Mouse (Mus musculus) adrenal gland, postnatal 0 days (tissue): Measurements from ENCODE around the gene Pusl1. TPM values are rescaled to one million over a fixed set of nuclear protein-coding genes. Genes with fewer than 3 reads are reported as not detected.

Experiments used
- microRNA-seq: library from miRNA; unstranded; fragments of <30 nt; microRNA quantifications from one replicate; pipeline ENCODE4, GENCODE M21; 2016; ENCODE audit warnings: borderline replicate concordance; ENCODE audit not compliant: insufficient number of aligned reads
- polyA plus RNA-seq: library from polyadenylated mRNA; unstranded; fragments of >200 nt; fragmentation: Nextera tagmentation; extraction: Ambion mirVana; gene quantifications from 2 replicates; pipeline ENCODE4 v1.2.1, GENCODE M21; 2015

The Pusl1 gene
- polyA plus RNA-seq, result 26.3 and 34.6 TPM in 2 replicates

GRCm38 (mm10) chr4:155891551-155892001 lies at the start of gene Pusl1, which contains the start of gene Acap3:
Gene Pusl1 (minus strand): TSS chr4:155891781.
Gene Acap3 (plus strand): TSS chr4:155891822.

GRCm38 (mm10) chr4:155869317-155870033 lies 22.1 kb downstream of the Pusl1 start, which contains the start of the genes Cptp and Ints11:
Gene Cptp (minus strand): TSS chr4:155869440.
Gene Ints11 (plus strand): TSS chr4:155869546.

GRCm38 (mm10) chr4:155863001-155863400 lies 28.6 kb downstream of the Pusl1 start, which contains the start of gene Tas1r3:
Gene Tas1r3 (minus strand): TSS chr4:155863362.

GRCm38 (mm10) chr4:155846871-155847578 lies 44.6 kb downstream of the Pusl1 start, which contains the start of gene Dvl1:
Gene Dvl1 (plus strand): TSS chr4:155847402.

GRCm38 (mm10) chr4:155839483-155839910 lies 52.1 kb downstream of the Pusl1 start, which contains the start of gene Mxra8:
Gene Mxra8 (plus strand): TSS chr4:155839680.

Small RNAs within 50 kb of the gene (microRNA-seq; reads per million reads assigned to microRNA genes)
- not detected for gene Gm22991

Other genes starting within 250 kb of the Pusl1 start
- not detected in 2 replicates for gene Gm10563, start 246.4 kb downstream of the Pusl1 start, polyA plus RNA-seq
- gene Mmp23, start 238.4 kb downstream of the Pusl1 start, polyA plus RNA-seq, result 73.1 and 96.3 TPM in 2 replicates
- 22.3 and 24.1 TPM in 2 replicates for gene Mib2, start 222.6 kb downstream of the Pusl1 start, polyA plus RNA-seq
- gene Fndc10, start 197.4 kb downstream of the Pusl1 start, polyA plus RNA-seq, result 26.3 and 55.7 TPM in 2 replicates
- gene Ssu72, start 187.0 kb downstream of the Pusl1 start, polyA plus RNA-seq, result 224 and 227 TPM in 2 replicates
- 0.79 and 1.4 TPM in 2 replicates for gene Tmem240, start 157.0 kb downstream of the Pusl1 start, polyA plus RNA-seq
- 32.3 and 51.0 TPM in 2 replicates for gene Atad3a, start 130.7 kb downstream of the Pusl1 start, polyA plus RNA-seq
- gene Vwa1, start 117.1 kb downstream of the Pusl1 start, polyA plus RNA-seq, result 8.0 and 13.1 TPM in 2 replicates
- 0.19 and 0.60 TPM in 2 replicates for gene Tmem88b, start 105.9 kb downstream of the Pusl1 start, polyA plus RNA-seq
- 0.15 TPM in 1 of 2 replicates, not detected in the other for gene Ankrd65, start 101.3 kb downstream of the Pusl1 start, polyA plus RNA-seq
- gene Mrpl20, start 88.9 kb downstream of the Pusl1 start, polyA plus RNA-seq, result 301 and 408 TPM in 2 replicates
- gene Ccnl2, start 79.3 kb downstream of the Pusl1 start, polyA plus RNA-seq, result 73.0 and 127 TPM in 2 replicates
- 316 and 348 TPM in 2 replicates for gene Aurkaip1, start 60.5 kb downstream of the Pusl1 start, polyA plus RNA-seq
- 159 and 249 TPM in 2 replicates for gene Mxra8, start 52.1 kb downstream of the Pusl1 start, polyA plus RNA-seq
- 11.9 and 14.2 TPM in 2 replicates for gene Dvl1, start 44.4 kb downstream of the Pusl1 start, polyA plus RNA-seq
- gene Tas1r3, start 28.4 kb downstream of the Pusl1 start, polyA plus RNA-seq, result 0.14 and 0.16 TPM in 2 replicates
- gene Cptp, start 22.3 kb downstream of the Pusl1 start, polyA plus RNA-seq, result 7.7 and 9.1 TPM in 2 replicates
- gene Ints11, start 22.2 kb downstream of the Pusl1 start, polyA plus RNA-seq, result 30.5 and 36.0 TPM in 2 replicates
- gene Acap3, start within 50 bp of the Pusl1 start, polyA plus RNA-seq, result 10.5 and 15.9 TPM in 2 replicates
- gene Ube2j2, start 52.0 kb upstream of the Pusl1 start, polyA plus RNA-seq, result 79.0 and 89.5 TPM in 2 replicates
- 56.5 and 78.7 TPM in 2 replicates for gene C1qtnf12, start 70.5 kb upstream of the Pusl1 start, polyA plus RNA-seq
- gene B3galt6, start 100.9 kb upstream of the Pusl1 start, polyA plus RNA-seq, result 8.5 and 9.4 TPM in 2 replicates
- 177 and 229 TPM in 2 replicates for gene Sdf4, start 101.1 kb upstream of the Pusl1 start, polyA plus RNA-seq
- gene Tnfrsf4, start 122.1 kb upstream of the Pusl1 start, polyA plus RNA-seq, result 0.80 and 0.94 TPM in 2 replicates
- gene Tnfrsf18, start 134.4 kb upstream of the Pusl1 start, polyA plus RNA-seq, result 1.0 and 1.1 TPM in 2 replicates
- gene Ttll10, start 167.6 kb upstream of the Pusl1 start, polyA plus RNA-seq, result 0.24 and 0.35 TPM in 2 replicates
- 6.8 and 9.4 TPM in 2 replicates for gene 9430015G10Rik, start 218.2 kb upstream of the Pusl1 start, polyA plus RNA-seq
- gene Rnf223, start 238.7 kb upstream of the Pusl1 start, polyA plus RNA-seq, result 0.05 and 0.10 TPM in 2 replicates